Mouse (Mus musculus) liver, embryonic 13.5 days (tissue): ENCODE results near the gene Sc5d. TPM values are rescaled to one million over a fixed set of nuclear protein-coding genes. Genes with fewer than 3 reads are reported as not detected.

Experiments
- ATAC-seq: fragments of 200-750 bp; cut with Nextera tagmentation; 2 replicates; pipeline ENCODE4 v1.8.0; 2017; ENCODE audit warnings: low read depth, mild to moderate bottlenecking, moderate number of reproducible peaks, moderate library complexity
- DNase-seq: peaks from one replicate; pipeline ENCODE4 v3.0.0; 2022
- H3K27ac ChIP-seq: fragments of 300-500 bp; sonication (generic); 2 replicates; pipeline ENCODE4 v1.5.1; 2015; ENCODE audit warnings: moderate library complexity, mild to moderate bottlenecking, inconsistent platforms
- H3K27me3 ChIP-seq: fragments of 300-500 bp; sonication (generic); 2 replicates; pipeline ENCODE4 v1.6.1; 2015; ENCODE audit warnings: mild to moderate bottlenecking, inconsistent platforms
- H3K36me3 ChIP-seq: fragments of 300-500 bp; sonication (generic); 2 replicates; pipeline ENCODE4 v1.6.1; 2015; ENCODE audit warnings: mild to moderate bottlenecking, inconsistent platforms
- H3K4me1 ChIP-seq: fragments of 300-500 bp; sonication (generic); replicated peaks from 2 replicates; pipeline ENCODE4 v1.6.1; 2015; ENCODE audit warnings: inconsistent platforms
- H3K4me2 ChIP-seq: fragments of 300-500 bp; sonication (generic); 2 replicates; pipeline ENCODE4 v1.6.1; 2015; ENCODE audit warnings: inconsistent platforms, mild to moderate bottlenecking, moderate library complexity
- H3K4me3 ChIP-seq: fragments of 300-500 bp; sonication (generic); replicated peaks from 2 replicates; pipeline ENCODE4 v1.5.1; 2015; ENCODE audit warnings: mild to moderate bottlenecking, inconsistent platforms
- H3K9ac ChIP-seq: fragments of 300-500 bp; sonication (generic); 2 replicates; pipeline ENCODE4 v1.6.1; 2015; ENCODE audit warnings: mild to moderate bottlenecking, inconsistent platforms
- H3K9me3 ChIP-seq: fragments of 300-500 bp; sonication (generic); replicated peaks from 2 replicates; pipeline ENCODE4 v1.6.1; 2016; ENCODE audit warnings: inconsistent platforms
- WGBS: fragments of 180-500 bp; shearing (Covaris S2); methylation state at CpG from one replicate; pipeline ENCODE4 v1.1.7; 2015; ENCODE audit not compliant: insufficient replicate concordance; 5-methylcytosine and 5-hydroxymethylcytosine counted together
- polyA plus RNA-seq: library from polyadenylated mRNA; unstranded; fragments of >200 nt; fragmentation: Nextera tagmentation; extraction: Ambion mirVana; gene quantifications from 2 replicates; pipeline ENCODE4 v1.2.1, GENCODE M21; 2015

The Sc5d gene
- polyA plus RNA-seq, 1 experiment from 2014 or later = 57.3 TPM

DNA sequence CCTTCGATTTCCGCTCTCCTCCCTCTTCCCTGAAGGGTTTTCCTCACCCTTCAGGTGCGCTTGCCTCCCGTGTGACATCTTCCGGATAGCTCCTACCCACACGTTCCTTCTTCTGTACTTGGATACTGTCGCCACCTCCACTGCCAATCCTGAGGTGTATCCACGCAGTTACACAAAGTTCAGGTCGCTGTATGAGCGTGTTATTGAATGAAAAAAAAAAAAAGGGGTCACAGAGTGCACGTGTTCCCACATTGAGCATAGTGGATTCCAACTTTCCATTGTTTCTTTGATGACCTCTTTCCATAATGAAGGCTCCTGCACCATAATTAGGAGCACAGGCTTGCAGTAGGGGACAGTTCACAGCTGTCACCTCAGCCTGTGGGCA, 11.7 kb upstream of the Sc5d start:
- no peaks in the 10 kb centered on the region for H3K27me3 ChIP-seq
- H3K9me3 ChIP-seq = no peaks in the 10 kb centered on the region
- H3K9ac ChIP-seq = no peak overlapping the region
- ATAC-seq = no peak
- no peak for DNase-seq
- WGBS = 52% methylated on average over 11 of the region's 11 CpGs
- H3K27ac ChIP-seq = no peak overlapping the region
- H3K4me3 ChIP-seq = no peak overlapping the region
- H3K4me1 ChIP-seq = no peaks in the 10 kb centered on the region; the same call in 1 of the 2 replicates
- no peak overlapping the region for H3K4me2 ChIP-seq
- H3K36me3 ChIP-seq = no peaks in the 10 kb centered on the region

DNA sequence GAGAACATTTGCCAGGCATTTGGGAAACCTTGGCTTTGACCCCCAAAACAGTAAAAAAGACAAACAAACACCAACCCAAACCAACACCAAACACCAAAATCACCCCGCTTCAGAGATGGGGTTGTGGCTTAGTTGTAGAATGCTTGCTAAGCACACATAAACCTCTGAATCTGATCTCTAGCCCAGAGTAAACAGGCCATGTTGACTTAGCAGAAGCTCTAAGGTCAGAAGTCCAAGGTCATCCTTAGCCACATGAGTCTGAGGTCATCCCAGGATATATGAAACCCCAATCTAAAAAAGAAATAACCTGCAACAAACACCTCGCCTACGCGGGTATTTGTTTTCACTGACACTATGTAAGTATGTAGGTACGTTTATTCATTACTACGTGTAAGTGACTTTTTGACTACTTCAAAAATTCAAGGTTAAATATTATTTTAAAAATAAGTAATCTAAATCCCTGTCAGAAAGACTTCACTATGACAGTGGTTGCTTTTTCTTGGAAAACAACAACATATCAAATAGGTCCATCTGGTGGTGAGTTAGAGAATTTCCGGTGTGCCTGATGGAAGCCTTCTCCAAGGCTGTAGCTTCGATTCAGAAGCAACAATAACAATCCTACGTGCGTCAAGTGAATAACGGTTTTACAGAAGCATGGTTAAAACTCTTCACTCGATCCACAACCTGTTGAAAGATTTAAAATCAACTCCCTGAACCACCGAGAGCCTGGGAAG, 11.1 kb upstream of the Sc5d start:
- ATAC-seq (peak; percentile 67), DNase-seq (no peak)
- H3K9me3 ChIP-seq = no peaks in the 10 kb centered on the region
- H3K4me1 ChIP-seq = no peaks in the 10 kb centered on the region; the same call in 1 of the 2 replicates
- no peak overlapping the region for H3K27ac ChIP-seq
- no peaks in the 10 kb centered on the region for H3K27me3 ChIP-seq
- H3K4me2 ChIP-seq = no peak overlapping the region
- H3K36me3 ChIP-seq = no peaks in the 10 kb centered on the region
- no peak overlapping the region for H3K4me3 ChIP-seq
- no peak overlapping the region for H3K9ac ChIP-seq
- WGBS = 40% methylated on average over 13 of the region's 13 CpGs

DNA sequence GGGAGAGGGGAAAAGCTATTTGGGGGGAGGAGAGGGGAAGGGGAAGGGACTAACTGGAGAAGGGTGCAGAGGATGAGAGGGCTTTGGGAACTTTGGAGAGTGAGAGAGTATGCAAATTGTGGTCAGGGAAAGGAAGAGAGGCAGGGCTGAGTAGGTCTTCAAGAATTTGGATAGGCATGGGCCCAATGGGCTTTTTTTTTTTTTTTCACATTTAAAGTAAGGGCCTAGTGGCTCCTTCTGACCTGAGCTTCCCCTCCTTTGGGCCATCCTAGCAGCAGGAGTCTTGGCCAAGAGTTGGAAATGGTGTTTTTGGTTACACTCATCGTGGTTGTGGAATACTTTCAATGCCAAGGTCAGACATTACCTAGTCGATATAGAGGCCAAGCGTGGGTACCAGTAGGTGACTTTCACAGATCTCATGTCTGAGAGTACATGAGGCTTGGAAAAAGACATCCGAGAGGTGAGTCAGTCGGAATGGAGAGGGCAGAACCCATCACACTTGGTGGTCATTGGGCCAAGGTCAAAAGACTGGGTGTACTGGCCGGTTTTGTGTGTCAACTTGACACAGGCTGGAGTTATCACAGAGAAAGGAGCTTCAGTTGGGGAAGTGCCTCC, 9.7 kb upstream of the Sc5d start:
- H3K4me2 ChIP-seq = no peak overlapping the region
- no peaks in the 10 kb centered on the region for H3K27me3 ChIP-seq
- H3K4me3 ChIP-seq = no peak overlapping the region
- 64% methylated on average over 6 of the region's 6 CpGs for WGBS
- DNase-seq (no peak), ATAC-seq (no peak)
- no peaks in the 10 kb centered on the region for H3K36me3 ChIP-seq
- H3K4me1 ChIP-seq = peaks cover 2% of the 10 kb centered on the region; the same call in 1 of the 2 replicates
- H3K9me3 ChIP-seq = no peaks in the 10 kb centered on the region
- H3K27ac ChIP-seq = no peak overlapping the region
- H3K9ac ChIP-seq = no peak overlapping the region

DNA sequence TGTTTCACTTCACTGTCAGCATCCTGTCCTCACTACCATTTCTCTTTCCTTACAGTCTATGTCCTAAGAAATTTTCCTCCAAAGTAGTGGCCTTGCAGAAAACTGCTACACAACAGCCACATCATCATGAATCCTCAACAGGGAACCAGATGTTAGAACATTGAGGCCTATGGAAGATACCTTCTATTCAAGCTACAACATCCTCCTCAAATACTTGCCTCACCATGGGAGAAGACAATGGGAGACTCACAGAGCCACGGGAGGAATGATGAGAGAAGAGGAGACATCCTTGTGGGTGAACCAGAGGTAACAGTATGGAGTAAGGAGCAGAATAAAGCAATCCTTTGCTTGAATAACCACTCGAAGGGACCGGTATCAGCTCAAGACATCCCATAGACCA, 9.1 kb upstream of the Sc5d start:
- Histone ChIP-seq H3K4me3 (no peak overlapping the region), H3K4me2 (no peak overlapping the region), H3K27ac (no peak overlapping the region), H3K36me3 (no peaks in the 10 kb centered on the region), H3K4me1 (peaks cover 2% of the 10 kb centered on the region; the same call in 1 of the 2 replicates), H3K9me3 (no peaks in the 10 kb centered on the region), H3K9ac (no peak overlapping the region), H3K27me3 (no peaks in the 10 kb centered on the region)
- 63% methylated on average over 3 of the region's 3 CpGs for WGBS
- no peak for ATAC-seq
- DNase-seq = no peak

DNA sequence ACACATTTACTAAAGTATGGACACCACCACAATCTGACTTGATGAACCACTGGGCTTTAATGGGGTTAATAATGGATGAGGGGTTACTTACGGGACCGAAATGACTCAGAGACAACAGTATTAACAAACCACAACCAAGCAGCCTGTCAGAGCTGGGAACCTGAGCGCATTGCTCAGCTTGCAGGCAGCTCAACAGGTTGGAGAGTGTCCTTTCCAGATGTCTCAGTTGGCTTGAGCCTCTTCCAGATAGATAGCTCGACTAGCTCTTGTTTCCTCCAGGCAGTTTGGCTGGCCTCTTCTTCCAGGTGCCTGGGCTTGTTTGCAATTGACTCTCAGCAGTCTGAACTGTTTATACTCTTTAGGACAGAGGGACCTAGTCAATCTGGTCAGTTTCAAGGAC, 8.6 kb upstream of the Sc5d start:
- Histone ChIP-seq H3K9ac (no peak overlapping the region), H3K4me3 (no peak overlapping the region), H3K4me2 (no peak overlapping the region), H3K27me3 (no peaks in the 10 kb centered on the region), H3K4me1 (peaks cover 2% of the 10 kb centered on the region; the same call in 1 of the 2 replicates), H3K27ac (no peak overlapping the region; the same call in 1 of the 2 replicates), H3K9me3 (no peaks in the 10 kb centered on the region), H3K36me3 (no peaks in the 10 kb centered on the region)
- DNase-seq (no peak), ATAC-seq (no peak)
- 34% methylated on average over 4 of the region's 4 CpGs for WGBS

DNA sequence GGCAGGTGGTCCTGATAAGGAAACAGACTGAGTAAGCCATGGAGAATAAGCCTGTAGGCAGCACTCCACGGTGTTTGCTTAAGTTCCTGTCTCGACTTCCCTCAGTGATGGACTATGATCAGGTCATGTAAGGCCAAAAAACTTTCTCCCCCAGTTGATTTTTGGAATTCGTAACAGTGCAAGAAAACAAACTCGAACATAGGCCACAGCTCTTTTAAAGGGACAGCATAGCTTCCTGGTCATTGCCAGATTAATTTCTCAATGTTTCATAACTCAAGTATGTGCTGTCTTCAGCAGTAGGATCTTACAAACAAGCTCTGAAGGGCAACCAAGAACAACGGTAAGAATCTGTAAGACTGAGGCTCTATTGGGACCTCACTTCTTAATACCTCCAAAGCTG, 7.4 kb upstream of the Sc5d start:
- H3K27me3 ChIP-seq = no peaks in the 10 kb centered on the region
- H3K4me2 ChIP-seq = no peak overlapping the region
- no peak overlapping the region for H3K9ac ChIP-seq
- no peaks in the 10 kb centered on the region for H3K9me3 ChIP-seq
- H3K27ac ChIP-seq = no peak overlapping the region
- H3K4me1 ChIP-seq = peaks cover 2% of the 10 kb centered on the region; the same call in 1 of the 2 replicates
- no peak overlapping the region for H3K4me3 ChIP-seq
- no peaks in the 10 kb centered on the region for H3K36me3 ChIP-seq
- DNase-seq (no peak), ATAC-seq (no peak)
- WGBS = 59% methylated on average over 5 of the region's 5 CpGs

DNA sequence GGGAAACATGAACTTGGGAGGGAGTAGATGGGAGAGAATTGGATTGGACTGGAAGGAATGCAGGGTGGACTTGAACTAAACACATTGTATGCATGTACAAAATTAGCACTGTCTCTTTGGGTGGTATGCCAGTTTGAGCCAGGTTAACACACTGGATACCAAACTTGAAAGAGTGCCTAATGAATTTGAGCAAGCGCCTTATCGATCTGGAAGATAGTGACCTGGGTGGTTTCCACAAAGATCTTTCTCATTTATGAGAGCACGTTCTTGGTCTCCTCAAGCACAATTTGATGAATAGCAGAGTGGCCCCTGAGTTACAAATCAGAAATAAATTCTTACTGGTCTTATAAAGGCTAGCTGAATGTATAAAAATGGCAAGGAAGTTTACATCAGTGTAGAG, 6.6 kb upstream of the Sc5d start:
- Histone ChIP-seq H3K4me3 (no peak overlapping the region), H3K9me3 (no peaks in the 10 kb centered on the region), H3K27me3 (no peaks in the 10 kb centered on the region), H3K4me1 (0 out of 2 replicates have a peak, but pooled peaks cover 2% of the 10 kb centered on the region), H3K27ac (no peak overlapping the region), H3K36me3 (no peaks in the 10 kb centered on the region), H3K4me2 (no peak overlapping the region), H3K9ac (no peak overlapping the region)
- DNase-seq = no peak
- no peak for ATAC-seq
- 68% methylated on average over 3 of the region's 3 CpGs for WGBS

DNA sequence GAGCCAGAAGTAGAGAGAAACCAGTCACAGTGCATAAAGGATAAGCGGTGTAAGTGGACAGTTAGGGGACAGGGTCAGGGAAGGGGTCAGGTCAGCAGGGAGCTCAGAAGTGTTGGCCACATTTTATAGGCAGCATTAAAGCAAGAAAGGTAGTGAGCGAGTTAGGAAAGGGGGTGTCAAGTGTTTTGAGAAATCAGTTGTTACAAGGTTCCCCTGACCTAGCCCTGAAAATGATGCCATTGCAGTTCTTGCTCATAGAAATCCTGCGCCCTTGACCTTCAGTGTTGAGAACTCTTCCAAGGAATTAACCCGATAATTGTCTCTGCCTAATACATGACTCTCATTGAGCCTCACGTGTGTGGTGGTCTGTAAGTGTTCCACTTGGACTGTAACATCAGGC, 6.0 kb upstream of the Sc5d start:
- Histone ChIP-seq H3K9ac (no peak overlapping the region), H3K4me3 (no peak overlapping the region), H3K4me2 (no peak overlapping the region), H3K9me3 (no peaks in the 10 kb centered on the region), H3K27me3 (no peaks in the 10 kb centered on the region), H3K4me1 (peaks cover 5% of the 10 kb centered on the region; the same call in 1 of the 2 replicates), H3K27ac (no peak overlapping the region), H3K36me3 (no peaks in the 10 kb centered on the region)
- no peak for DNase-seq
- ATAC-seq = no peak
- 68% methylated on average over 5 of the region's 5 CpGs for WGBS

DNA sequence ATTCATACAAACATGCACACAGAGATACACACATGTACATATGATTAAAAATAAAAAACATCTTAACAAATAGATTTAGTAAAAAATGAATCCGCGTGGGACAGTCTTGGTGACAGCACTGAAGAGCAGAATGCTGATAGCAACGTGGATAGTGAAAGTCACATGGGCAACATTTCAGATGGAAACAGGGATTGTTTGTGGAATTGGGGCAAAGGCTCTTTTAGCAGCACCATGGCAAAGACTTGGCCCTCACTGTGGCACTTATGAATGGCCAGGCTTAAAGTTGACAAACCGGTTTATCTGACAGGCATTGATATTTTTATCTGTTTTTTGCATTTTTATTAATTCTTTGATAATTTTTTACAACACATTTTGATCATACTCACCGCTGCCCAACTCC, 4.3 kb upstream of the Sc5d start:
- no peak overlapping the region for H3K4me2 ChIP-seq
- no peak overlapping the region for H3K9ac ChIP-seq
- no peak for ATAC-seq
- no peak overlapping the region for H3K27ac ChIP-seq
- 62% methylated on average over 5 of the region's 5 CpGs for WGBS
- no peaks in the 10 kb centered on the region for H3K9me3 ChIP-seq
- H3K27me3 ChIP-seq = no peaks in the 10 kb centered on the region
- peaks cover 18% of the 10 kb centered on the region for H3K4me1 ChIP-seq
- H3K36me3 ChIP-seq = no peaks in the 10 kb centered on the region
- H3K4me3 ChIP-seq = no peak overlapping the region
- no peak for DNase-seq

DNA sequence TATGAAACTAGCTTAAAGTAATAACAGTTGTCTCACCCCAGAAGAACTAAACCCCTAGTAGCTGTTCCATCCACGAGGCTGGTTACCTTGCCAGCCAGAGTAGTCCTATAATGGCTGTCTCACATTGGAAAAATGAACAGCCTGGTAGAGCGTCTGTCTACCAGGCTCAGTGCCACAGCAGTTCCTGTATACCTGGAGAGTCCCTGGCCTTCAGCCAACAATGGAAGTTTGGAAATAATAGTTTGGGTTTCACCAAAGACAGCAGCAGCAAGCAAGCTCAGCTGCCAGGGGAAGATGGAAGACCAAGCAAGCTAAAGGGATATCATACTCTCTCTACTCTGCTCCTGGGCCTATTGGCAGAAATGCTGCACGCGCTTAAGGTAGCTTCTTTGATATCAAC, 1.3 kb upstream of the Sc5d start:
- no peak for ATAC-seq
- peak overlapping the region; percentile 93; the same call in 1 of the 2 replicates for H3K4me2 ChIP-seq
- no peaks in the 10 kb centered on the region for H3K9me3 ChIP-seq
- peak overlapping the region; percentile 70; the same call in 1 of the 2 replicates for H3K9ac ChIP-seq
- 84% methylated on average over 4 of the region's 4 CpGs for WGBS
- no peak overlapping the region for H3K4me3 ChIP-seq
- peaks cover 31% of the 10 kb centered on the region for H3K4me1 ChIP-seq
- 0 out of 2 replicates have a peak, but pooled peaks cover 1% of the 10 kb centered on the region for H3K36me3 ChIP-seq
- DNase-seq = no peak
- H3K27me3 ChIP-seq = no peaks in the 10 kb centered on the region
- 0 out of 2 replicates have a peak overlapping the region, but pooled peaks have one; percentile 9 for H3K27ac ChIP-seq

DNA sequence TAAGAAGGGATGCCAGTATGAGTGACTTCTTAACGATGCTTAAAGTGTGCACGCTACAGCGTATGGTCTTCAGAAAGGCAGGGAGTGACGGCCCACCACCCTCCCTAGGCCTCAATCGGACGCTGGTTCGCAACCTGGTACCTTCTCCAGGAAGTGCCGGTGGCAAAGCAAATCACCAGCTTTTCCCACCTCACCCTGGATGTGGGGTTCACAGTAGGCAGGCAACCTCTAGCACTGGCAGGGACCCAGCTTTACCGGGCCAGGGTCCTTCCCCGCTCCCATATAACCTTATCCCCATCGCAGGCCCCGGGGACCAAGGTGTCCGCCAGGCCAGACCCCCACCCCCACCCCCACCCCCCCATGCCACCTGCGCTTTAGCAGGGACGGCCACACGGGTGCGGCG, 346 bp downstream of the Sc5d start:
- DNase-seq (no peak), ATAC-seq (peak; percentile 26)
- WGBS = under 1% methylated on average over 16 of the region's 18 CpGs
- Histone ChIP-seq H3K4me3 (peak overlapping the region; percentile 77), H3K4me2 (peak overlapping the region; percentile 93), H3K27ac (peak overlapping the region; percentile 66), H3K4me1 (peaks cover 30% of the 10 kb centered on the region), H3K36me3 (peaks cover 13% of the 10 kb centered on the region), H3K9me3 (no peaks in the 10 kb centered on the region), H3K27me3 (no peaks in the 10 kb centered on the region), H3K9ac (peak overlapping the region; percentile 87)

DNA sequence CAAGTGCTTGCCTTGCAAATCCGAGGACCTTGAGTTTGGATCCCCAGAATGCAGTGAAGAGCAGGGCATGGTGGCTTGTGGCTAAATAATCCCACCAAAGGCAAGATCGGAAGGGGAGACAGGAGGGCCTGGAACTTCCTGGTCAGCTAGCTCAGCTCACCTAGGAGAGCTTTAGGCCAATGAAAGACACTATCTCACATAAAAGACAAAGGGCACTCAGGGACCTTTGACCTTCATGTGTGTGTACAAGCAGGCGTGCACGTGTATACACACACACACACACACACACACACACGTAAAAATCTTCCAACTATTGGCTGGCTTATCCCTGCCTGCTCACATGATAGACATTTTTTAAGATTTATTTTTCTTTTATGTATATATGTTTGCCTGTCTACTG, 3.6 kb downstream of the Sc5d start:
- Histone ChIP-seq H3K4me1 (peaks cover 30% of the 10 kb centered on the region), H3K9ac (no peak overlapping the region), H3K9me3 (no peaks in the 10 kb centered on the region), H3K27me3 (no peaks in the 10 kb centered on the region), H3K36me3 (peaks cover 44% of the 10 kb centered on the region), H3K27ac (no peak overlapping the region), H3K4me3 (no peak overlapping the region), H3K4me2 (no peak overlapping the region)
- 79% methylated on average over 5 of the region's 5 CpGs for WGBS
- no peak for DNase-seq
- no peak for ATAC-seq
